Mouse (Mus musculus) thymus, adult 2 months (tissue): Measurements from ENCODE around the gene Anapc7.

Experiments used
- CTCF ChIP-seq: fragments of 200-500 bp; IDR thresholded peaks from 2 replicates; pipeline ENCODE4 v1.5.1; 2012; ENCODE audit warnings: mild to moderate bottlenecking, control low read depth, low read length, moderate library complexity, borderline replicate concordance; ENCODE audit not compliant: control insufficient read depth, poor library complexity, insufficient read depth; ENCODE audit errors: extremely low read depth
- POLR2A ChIP-seq: fragments of 200-500 bp; IDR thresholded peaks from 2 replicates; pipeline ENCODE4 v1.6.1; 2012; ENCODE audit warnings: mild to moderate bottlenecking, low read length, control low read depth, moderate library complexity; ENCODE audit not compliant: control insufficient read depth, poor library complexity, insufficient read depth; ENCODE audit errors: extremely low read depth

GRCm38 (mm10) chr5:122430036-122430775, 8.7 kb downstream of the Anapc7 start:
- TF ChIP-seq CTCF, result no peak
- TF ChIP-seq POLR2A, result no peak
